Mouse (Mus musculus) C2C12 (cell line): ENCODE data around the gene Chd3.

ENCODE experiments used
- CEBPB ChIP-seq: IDR thresholded peaks from one replicate; pipeline ENCODE4 v1.6.1; 2011; ENCODE audit warnings: low read depth, mild to moderate bottlenecking, control low read depth, moderate library complexity
- CTCF ChIP-seq: IDR thresholded peaks from one replicate; pipeline ENCODE4 v1.5.1; 2011; ENCODE audit not compliant: control insufficient read depth, insufficient read depth, insufficient read length
- FOSL1 ChIP-seq: IDR thresholded peaks from one replicate; pipeline ENCODE4 v1.8.0; 2011; ENCODE audit warnings: mild to moderate bottlenecking, low read length; ENCODE audit not compliant: poor library complexity, insufficient read depth, severe bottlenecking
- MAX ChIP-seq: IDR thresholded peaks from one replicate; pipeline ENCODE4 v1.6.1; 2011; ENCODE audit warnings: mild to moderate bottlenecking, control low read depth
- MYOD1 ChIP-seq: IDR thresholded peaks from one replicate; pipeline ENCODE4 v1.6.1; 2011; ENCODE audit warnings: low read depth; ENCODE audit not compliant: control insufficient read depth, insufficient read length
- MYOG ChIP-seq: IDR thresholded peaks from one replicate; pipeline ENCODE4 v1.6.1; 2011; ENCODE audit not compliant: control insufficient read depth, insufficient read length; ENCODE audit errors: extremely low read depth
- USF1 ChIP-seq: IDR thresholded peaks from one replicate; pipeline ENCODE4 v1.6.1; 2011; ENCODE audit warnings: low read depth, mild to moderate bottlenecking, control low read depth, moderate library complexity

- TF ChIP-seq CTCF (no peak), USF1 (no peak), MAX (no peak), CEBPB (no peak), MYOD1 (no peak), FOSL1 (no peak), MYOG (no peak)
Measured at GRCm38 (mm10) chr11:69379600-69379999, 10.4 kb upstream of the Chd3 start.
